Mouse (Mus musculus) brain, embryonic 14.5 days (tissue): Measurements from ENCODE around the gene Ap1s1.

Source experiments
- CTCF ChIP-seq: fragments of 200-500 bp; IDR thresholded peaks from 2 replicates; pipeline ENCODE4 v1.5.1; 2012; ENCODE audit warnings: inconsistent platforms, mild to moderate bottlenecking, moderate library complexity, borderline replicate concordance; ENCODE audit not compliant: insufficient read depth, insufficient read length; ENCODE audit errors: extremely low read depth
- POLR2A ChIP-seq: fragments of 200-500 bp; IDR thresholded peaks from 2 replicates; pipeline ENCODE4 v1.6.1; 2012; ENCODE audit warnings: mild to moderate bottlenecking, inconsistent platforms, borderline replicate concordance; ENCODE audit not compliant: poor library complexity, insufficient read depth, insufficient read length, severe bottlenecking; ENCODE audit errors: extremely low read depth

DNA sequence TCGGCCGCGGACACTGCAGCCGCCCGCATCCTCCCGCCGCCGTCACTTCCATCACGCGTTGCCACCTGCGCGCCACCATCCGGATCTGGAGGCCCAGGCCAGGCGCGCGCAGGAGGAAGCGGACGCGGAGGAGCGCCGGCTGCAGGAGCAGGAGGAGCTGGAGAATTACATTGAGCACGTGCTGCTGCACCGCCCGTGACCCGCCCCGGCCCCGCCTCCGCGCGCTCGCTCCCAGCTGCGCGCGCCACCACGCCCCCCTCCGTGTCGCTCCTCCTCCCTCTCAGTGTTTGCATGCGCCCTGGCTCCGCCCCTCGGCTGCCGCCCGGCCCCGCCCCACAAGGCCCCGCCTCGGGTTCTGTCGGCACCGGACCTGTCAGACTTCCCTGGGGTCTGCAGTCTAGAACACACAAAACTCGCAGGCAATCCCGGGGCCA lies 13.3 kb downstream of the Ap1s1 start:
- no peak for TF ChIP-seq POLR2A
- no peak for TF ChIP-seq CTCF
